Mouse (Mus musculus): ENCODE measurements around the gene Pcnx2. TPM values are rescaled to one million over a fixed set of nuclear protein-coding genes. Genes with fewer than 3 reads are reported as not detected.
A peak's percentile ranks its signal among the peaks of the same experiment; 100 is the strongest.

The Pcnx2 gene
- polyA plus RNA-seq, 1 experiment from 2014 or later, result 0.13 TPM

GRCm38 (mm10) chr8:125807905-125808310 is 90.2 kb downstream of the Pcnx2 start:
- Histone ChIP-seq H3K9ac (no peak overlapping the region), H3K27ac (no peak overlapping the region), H3K27me3 (replicated peaks) (no peaks in the 10 kb centered on the region), H3K4me2 (replicated peaks) (no peak overlapping the region), H3K4me1 (replicated peaks) (no peaks in the 10 kb centered on the region), H3K4me3 (replicated peaks) (no peak overlapping the region), H3K9me3 (no peaks in the 10 kb centered on the region), H3K36me3 (no peaks in the 10 kb centered on the region)
- ATAC-seq, result no peak
- 81% methylated on average over 12 of the region's 12 CpGs for WGBS

DNA sequence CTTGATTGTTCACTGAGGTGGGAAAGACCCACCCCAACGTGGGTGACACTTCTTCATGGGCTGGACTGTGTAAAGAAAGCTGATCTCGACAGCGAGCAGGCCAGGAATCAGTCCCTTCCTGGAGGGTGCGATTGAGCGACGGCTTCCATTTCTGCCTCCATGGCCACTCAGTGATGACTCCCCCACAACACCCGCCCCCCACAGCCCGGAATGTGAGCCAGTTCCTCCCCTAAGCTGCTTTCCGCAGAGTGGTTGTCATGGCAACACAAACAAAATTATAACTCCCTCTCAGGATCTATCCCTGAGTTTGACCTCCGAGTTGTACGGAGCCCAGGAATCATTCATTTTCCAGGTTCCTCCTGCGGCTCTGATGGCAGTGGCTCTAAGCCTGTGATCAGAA is 91.7 kb downstream of the Pcnx2 start:
- no peak for ATAC-seq
- Histone ChIP-seq H3K27me3 (replicated peaks) (no peaks in the 10 kb centered on the region), H3K36me3 (no peaks in the 10 kb centered on the region), H3K4me1 (replicated peaks) (no peaks in the 10 kb centered on the region), H3K9me3 (no peaks in the 10 kb centered on the region), H3K4me2 (replicated peaks) (no peak overlapping the region), H3K9ac (no peak overlapping the region), H3K27ac (no peak overlapping the region), H3K4me3 (replicated peaks) (no peak overlapping the region)
- 69% methylated on average over 12 of the region's 12 CpGs for WGBS

DNA sequence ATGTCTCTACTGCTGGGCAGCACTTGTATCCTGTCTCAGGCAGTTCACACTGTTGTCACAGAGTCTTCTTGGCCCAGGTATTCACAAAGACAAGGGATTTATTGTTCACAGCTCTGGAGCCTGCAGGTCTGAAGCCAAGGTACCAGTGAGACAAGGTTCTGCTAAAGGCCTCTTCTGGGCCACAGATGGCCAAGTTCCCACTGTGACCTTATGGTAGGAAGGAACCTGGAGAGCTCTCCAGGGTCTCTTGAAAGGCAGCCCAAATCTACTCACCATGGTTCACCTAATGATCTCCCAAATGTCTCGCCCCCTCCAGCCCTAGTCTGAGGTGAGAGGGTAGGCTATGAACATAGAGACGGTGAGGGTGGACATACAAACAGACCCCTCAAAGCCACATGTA is 101.1 kb downstream of the Pcnx2 start:
- no peak for ATAC-seq
- Histone ChIP-seq H3K36me3 (no peaks in the 10 kb centered on the region), H3K27ac (no peak overlapping the region), H3K4me1 (replicated peaks) (no peaks in the 10 kb centered on the region), H3K9ac (no peak overlapping the region), H3K4me3 (replicated peaks) (no peak overlapping the region), H3K4me2 (replicated peaks) (no peak overlapping the region), H3K27me3 (replicated peaks) (no peaks in the 10 kb centered on the region), H3K9me3 (no peaks in the 10 kb centered on the region)
- WGBS, result 97% methylated on average over 2 of the region's 2 CpGs

DNA sequence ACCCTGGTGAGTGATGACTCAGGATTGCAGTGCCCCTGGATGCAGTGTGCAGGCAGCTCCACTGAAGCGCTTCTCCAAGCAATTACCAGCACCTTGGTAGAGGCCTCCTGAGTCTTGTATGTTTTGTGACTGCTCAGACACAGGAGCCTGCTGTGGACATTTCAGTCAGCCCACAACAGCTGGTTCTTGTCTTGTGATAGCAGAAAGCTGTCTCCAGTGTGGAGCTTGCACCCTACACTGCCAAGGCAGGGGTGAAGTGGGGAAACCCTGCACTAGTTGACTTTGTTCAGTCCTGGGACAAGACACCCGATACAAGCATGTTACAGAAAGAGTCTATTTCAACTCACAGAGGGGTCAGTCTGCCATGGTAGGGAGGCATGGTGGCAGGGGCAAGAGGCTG is 102.8 kb downstream of the Pcnx2 start:
- no peak for ATAC-seq
- H3K9me3 ChIP-seq, result no peaks in the 10 kb centered on the region
- no peak overlapping the region for H3K4me2 ChIP-seq (replicated peaks)
- WGBS, result 60% methylated on average over 2 of the region's 2 CpGs
- no peak overlapping the region for H3K27ac ChIP-seq
- no peaks in the 10 kb centered on the region for H3K4me1 ChIP-seq (replicated peaks)
- no peak overlapping the region for H3K4me3 ChIP-seq (replicated peaks)
- H3K36me3 ChIP-seq, result no peaks in the 10 kb centered on the region
- no peak overlapping the region for H3K9ac ChIP-seq
- H3K27me3 ChIP-seq (replicated peaks), result no peaks in the 10 kb centered on the region

GRCm38 (mm10) chr8:125792816-125793455 is 105.2 kb downstream of the Pcnx2 start:
- 58% methylated on average over 9 of the region's 9 CpGs for WGBS
- H3K9ac ChIP-seq, result no peak overlapping the region
- no peaks in the 10 kb centered on the region for H3K9me3 ChIP-seq
- no peaks in the 10 kb centered on the region for H3K4me1 ChIP-seq (replicated peaks)
- H3K4me2 ChIP-seq (replicated peaks), result no peak overlapping the region
- no peak for ATAC-seq
- H3K36me3 ChIP-seq, result no peaks in the 10 kb centered on the region
- no peak overlapping the region for H3K4me3 ChIP-seq (replicated peaks)
- H3K27me3 ChIP-seq (replicated peaks), result no peaks in the 10 kb centered on the region
- H3K27ac ChIP-seq, result no peak overlapping the region

DNA sequence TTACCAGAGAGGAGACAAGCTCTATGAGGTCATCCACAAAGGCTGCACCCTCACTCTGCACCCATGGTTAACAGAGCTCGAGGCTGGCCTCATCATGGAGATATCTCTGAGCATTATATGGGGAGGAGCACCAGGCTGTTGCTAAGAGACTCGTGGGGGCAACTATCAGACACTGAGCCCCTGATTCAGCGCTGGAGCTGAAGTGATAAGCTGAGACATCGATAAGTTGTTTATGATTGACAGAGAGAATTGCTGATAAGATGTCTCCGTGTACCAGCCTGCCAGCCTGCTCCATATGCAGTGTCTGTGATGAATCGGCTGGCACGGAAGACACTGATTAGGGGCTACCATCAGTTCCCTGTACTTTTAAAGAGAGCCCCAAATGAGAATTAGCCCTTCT is 111.2 kb downstream of the Pcnx2 start:
- no peaks in the 10 kb centered on the region for H3K27me3 ChIP-seq (replicated peaks)
- no peaks in the 10 kb centered on the region for H3K9me3 ChIP-seq
- no peak overlapping the region for H3K27ac ChIP-seq
- H3K36me3 ChIP-seq, result no peaks in the 10 kb centered on the region
- H3K9ac ChIP-seq, result no peak overlapping the region
- no peak overlapping the region for H3K4me2 ChIP-seq (replicated peaks)
- ATAC-seq, result no peak
- H3K4me3 ChIP-seq (replicated peaks), result no peak overlapping the region
- H3K4me1 ChIP-seq (replicated peaks), result no peaks in the 10 kb centered on the region
- 62% methylated on average over 7 of the region's 7 CpGs for WGBS

GRCm38 (mm10) chr8:125782161-125782560 is 116.0 kb downstream of the Pcnx2 start:
- no peaks in the 10 kb centered on the region for H3K27me3 ChIP-seq (replicated peaks)
- H3K4me2 ChIP-seq (replicated peaks), result no peak overlapping the region
- H3K9ac ChIP-seq, result no peak overlapping the region
- H3K9me3 ChIP-seq, result no peaks in the 10 kb centered on the region
- no peak overlapping the region for H3K27ac ChIP-seq
- ATAC-seq, result no peak
- H3K4me3 ChIP-seq (replicated peaks), result no peak overlapping the region
- no peaks in the 10 kb centered on the region for H3K36me3 ChIP-seq
- WGBS, result 49% methylated on average over 3 of the region's 3 CpGs
- H3K4me1 ChIP-seq (replicated peaks), result 0 out of 2 replicates have a peak, but pooled peaks cover 3% of the 10 kb centered on the region

- Histone ChIP-seq H3K36me3 (no peaks in the 10 kb centered on the region), H3K27me3 (replicated peaks) (no peaks in the 10 kb centered on the region), H3K9ac (no peak overlapping the region), H3K4me1 (replicated peaks) (0 out of 2 replicates have a peak, but pooled peaks cover 3% of the 10 kb centered on the region), H3K27ac (no peak overlapping the region), H3K9me3 (no peaks in the 10 kb centered on the region), H3K4me3 (replicated peaks) (no peak overlapping the region), H3K4me2 (replicated peaks) (no peak overlapping the region)
- WGBS, result 47% methylated on average over 8 of the region's 8 CpGs
- no peak for ATAC-seq
Observed at GRCm38 (mm10) chr8:125779656-125780055, 118.5 kb downstream of the Pcnx2 start.

DNA sequence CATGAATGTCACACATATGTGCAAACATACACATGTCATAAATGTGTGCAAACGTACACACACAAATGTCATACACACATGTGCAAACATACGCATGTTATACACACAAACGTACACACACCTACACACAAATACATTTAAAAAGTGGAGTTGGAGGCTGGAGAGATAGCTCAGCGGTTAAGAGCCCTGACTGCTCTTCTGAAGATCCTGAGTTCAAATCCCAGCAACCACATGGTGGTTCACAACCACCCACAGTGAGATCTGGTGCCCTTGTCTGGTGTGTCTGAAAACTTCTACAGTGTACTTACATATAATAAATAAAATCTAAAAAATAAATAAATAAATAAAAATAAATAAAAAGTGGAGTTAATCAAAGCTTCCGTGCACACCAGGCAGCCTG is 119.2 kb downstream of the Pcnx2 start:
- Histone ChIP-seq H3K27ac (no peak overlapping the region), H3K9ac (no peak overlapping the region), H3K4me3 (replicated peaks) (no peak overlapping the region), H3K27me3 (replicated peaks) (no peaks in the 10 kb centered on the region), H3K36me3 (no peaks in the 10 kb centered on the region), H3K9me3 (no peaks in the 10 kb centered on the region), H3K4me1 (replicated peaks) (0 out of 2 replicates have a peak, but pooled peaks cover 3% of the 10 kb centered on the region), H3K4me2 (replicated peaks) (no peak overlapping the region)
- no peak for ATAC-seq
- WGBS, result 88% methylated on average over 5 of the region's 5 CpGs

DNA sequence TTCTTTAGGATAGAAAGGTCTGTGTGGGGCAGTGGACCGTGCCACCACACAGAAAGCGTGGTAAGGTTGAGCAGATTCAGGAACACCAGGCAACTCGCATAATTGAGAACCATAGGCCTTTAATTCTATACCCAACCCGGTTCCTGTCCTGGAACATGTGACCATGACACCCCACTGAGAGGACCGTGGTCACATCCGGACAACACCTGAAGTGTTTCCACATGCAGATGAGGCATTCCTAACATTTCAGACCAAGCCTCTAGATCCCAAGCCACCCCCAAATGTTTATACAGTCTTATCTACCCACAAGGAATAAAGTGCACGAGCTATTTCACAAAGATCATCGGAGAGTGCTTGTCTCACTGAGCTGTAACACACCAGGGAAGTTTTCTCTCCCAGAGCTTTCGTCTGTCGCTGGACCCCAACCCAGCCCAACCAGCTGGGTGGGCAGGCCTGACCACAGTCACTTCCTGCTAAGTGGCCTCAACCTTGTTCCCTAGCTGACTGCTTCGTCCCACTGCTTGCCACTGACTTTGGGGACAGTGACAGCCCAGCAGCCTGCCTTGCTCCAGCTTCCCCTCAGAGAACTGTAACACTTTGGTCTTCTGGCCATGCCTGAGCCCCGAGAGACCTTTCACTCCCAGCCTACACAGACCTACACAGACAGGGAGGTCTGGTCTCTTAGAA is 120.5 kb downstream of the Pcnx2 start:
- no peak overlapping the region for H3K27ac ChIP-seq
- no peak for ATAC-seq

DNA sequence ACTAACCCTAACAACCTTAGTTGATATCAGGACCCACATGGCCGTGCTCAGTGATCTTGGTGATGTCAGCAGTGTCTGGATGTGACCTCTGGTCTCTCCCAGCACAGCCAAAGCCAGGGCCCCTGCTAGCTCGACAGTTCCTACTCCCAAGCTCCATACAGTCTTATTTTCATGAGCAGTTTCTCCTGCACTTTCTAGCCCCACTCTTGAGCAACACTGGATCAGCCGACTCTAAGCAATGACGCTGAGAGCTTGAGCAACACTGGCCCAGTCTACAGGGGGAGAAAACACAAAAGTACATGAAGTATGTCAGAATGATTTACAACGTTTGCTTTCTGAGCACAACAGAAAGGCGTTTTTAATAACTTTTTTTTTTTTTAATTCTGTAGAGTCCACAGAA is 121.3 kb downstream of the Pcnx2 start:
- no peaks in the 10 kb centered on the region for H3K27me3 ChIP-seq (replicated peaks)
- H3K36me3 ChIP-seq, result no peaks in the 10 kb centered on the region
- no peak overlapping the region for H3K9ac ChIP-seq
- no peak overlapping the region for H3K4me2 ChIP-seq (replicated peaks)
- 45% methylated on average over 6 of the region's 6 CpGs for WGBS
- H3K9me3 ChIP-seq, result no peaks in the 10 kb centered on the region
- ATAC-seq, result peak; percentile 61
- no peak overlapping the region for H3K4me3 ChIP-seq (replicated peaks)
- 0 out of 2 replicates have a peak, but pooled peaks cover 3% of the 10 kb centered on the region for H3K4me1 ChIP-seq (replicated peaks)
- H3K27ac ChIP-seq, result no peak overlapping the region

More for the DNA sequence above, 120.5 kb downstream of the Pcnx2 start:
- H3K9me3 ChIP-seq, result no peaks in the 10 kb centered on the region
- H3K4me2 ChIP-seq (replicated peaks), result no peak overlapping the region
- no peak overlapping the region for H3K9ac ChIP-seq
- H3K4me3 ChIP-seq (replicated peaks), result no peak overlapping the region
- WGBS, result 49% methylated on average over 12 of the region's 12 CpGs
- H3K4me1 ChIP-seq (replicated peaks), result 0 out of 2 replicates have a peak, but pooled peaks cover 3% of the 10 kb centered on the region
- H3K27me3 ChIP-seq (replicated peaks), result no peaks in the 10 kb centered on the region
- H3K36me3 ChIP-seq, result no peaks in the 10 kb centered on the region

- no peaks in the 10 kb centered on the region for H3K36me3 ChIP-seq
- H3K27ac ChIP-seq, result no peak overlapping the region
- no peak for ATAC-seq
- no peak overlapping the region for H3K4me2 ChIP-seq (replicated peaks)
- no peaks in the 10 kb centered on the region for H3K9me3 ChIP-seq
- WGBS, result 94% methylated on average over 3 of the region's 3 CpGs
- H3K9ac ChIP-seq, result no peak overlapping the region
- H3K4me3 ChIP-seq (replicated peaks), result no peak overlapping the region
- H3K27me3 ChIP-seq (replicated peaks), result no peaks in the 10 kb centered on the region
- H3K4me1 ChIP-seq (replicated peaks), result 0 out of 2 replicates have a peak, but pooled peaks cover 3% of the 10 kb centered on the region
Observed at GRCm38 (mm10) chr8:125776314-125776713, 121.8 kb downstream of the Pcnx2 start.

DNA sequence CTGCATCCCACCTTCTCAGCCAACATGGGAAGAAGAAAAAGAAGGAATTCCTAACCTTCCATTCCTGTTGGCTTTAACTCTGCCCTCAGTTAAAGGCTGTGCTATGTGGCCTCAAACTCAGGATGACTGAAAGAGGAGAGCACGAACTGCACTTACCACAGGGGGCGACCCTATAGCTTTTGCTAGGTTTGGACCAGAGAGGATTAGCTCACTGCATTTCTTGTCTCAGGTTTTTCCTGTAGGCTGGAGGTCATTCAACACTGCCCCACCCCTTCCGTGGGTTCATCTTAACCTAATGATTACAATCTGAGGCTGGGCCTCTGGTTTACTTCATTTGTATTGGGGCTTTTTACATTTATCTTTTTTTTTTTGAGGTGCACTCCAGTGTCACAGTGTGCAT is 123.1 kb downstream of the Pcnx2 start:
- 51% methylated on average over 3 of the region's 3 CpGs for WGBS
- no peak overlapping the region for H3K4me2 ChIP-seq (replicated peaks)
- no peak overlapping the region for H3K4me3 ChIP-seq (replicated peaks)
- H3K36me3 ChIP-seq, result no peaks in the 10 kb centered on the region
- H3K9ac ChIP-seq, result no peak overlapping the region
- ATAC-seq, result no peak
- no peaks in the 10 kb centered on the region for H3K27me3 ChIP-seq (replicated peaks)
- no peak overlapping the region for H3K27ac ChIP-seq
- H3K4me1 ChIP-seq (replicated peaks), result 0 out of 2 replicates have a peak, but pooled peaks cover 3% of the 10 kb centered on the region
- no peaks in the 10 kb centered on the region for H3K9me3 ChIP-seq
